Mouse (Mus musculus) thymus, postnatal 0 days (tissue): Measurements from ENCODE around the gene Angptl8. TPM values are rescaled to one million over a fixed set of nuclear protein-coding genes. Genes with fewer than 3 reads are reported as not detected.

Experiments used
- microRNA-seq: library from miRNA; unstranded; fragments of <30 nt; microRNA quantifications from one replicate; pipeline ENCODE4, GENCODE M21; 2016; ENCODE audit warnings: borderline number of aligned reads
- polyA plus RNA-seq: library from polyadenylated mRNA; unstranded; fragments of >200 nt; fragmentation: Nextera tagmentation; extraction: Ambion mirVana; gene quantifications from 2 replicates; pipeline ENCODE4 v1.2.1, GENCODE M21; 2015

Gene Angptl8
- polyA plus RNA-seq, 1 experiment from 2014 or later, result 0.16 TPM

Small RNA genes lying within 50 kb of the gene (microRNA-seq; reads per million reads assigned to microRNA genes)
- gene Mir7083, result 3.3 reads per million

Other genes starting within 250 kb of the Angptl8 start
- gene Timm29, start 242.8 kb upstream of the Angptl8 start, polyA plus RNA-seq, result 28.8 and 30.9 TPM in 2 replicates
- 26.8 and 27.2 TPM in 2 replicates for gene Yipf2, start 242.7 kb upstream of the Angptl8 start, polyA plus RNA-seq
- gene Smarca4, start 219.3 kb upstream of the Angptl8 start, polyA plus RNA-seq, result 62.3 and 71.5 TPM in 2 replicates
- gene Ldlr, start 112.0 kb upstream of the Angptl8 start, polyA plus RNA-seq, result 16.9 and 21.8 TPM in 2 replicates
- gene Spc24, start 75.2 kb upstream of the Angptl8 start, polyA plus RNA-seq, result 136 and 144 TPM in 2 replicates
- gene Kank2, start 36.8 kb upstream of the Angptl8 start, polyA plus RNA-seq, result 1.8 and 2.0 TPM in 2 replicates
- gene Dock6, start 17.1 kb downstream of the Angptl8 start, polyA plus RNA-seq, result 5.3 and 5.9 TPM in 2 replicates
- 14.3 and 14.7 TPM in 2 replicates for gene Rab3d, start 82.7 kb downstream of the Angptl8 start, polyA plus RNA-seq
- 0.24 and 0.40 TPM in 2 replicates for gene Ccdc159, start 92.0 kb downstream of the Angptl8 start, polyA plus RNA-seq
- gene Tmem205, start 92.0 kb downstream of the Angptl8 start, polyA plus RNA-seq, result 29.6 and 31.1 TPM in 2 replicates
- 0.36 and 0.51 TPM in 2 replicates for gene Plppr2, start 101.5 kb downstream of the Angptl8 start, polyA plus RNA-seq
- 5.3 and 5.9 TPM in 2 replicates for gene Swsap1, start 120.2 kb downstream of the Angptl8 start, polyA plus RNA-seq
- 2.5 and 3.1 TPM in 2 replicates for gene Epor, start 128.0 kb downstream of the Angptl8 start, polyA plus RNA-seq
- gene Rgl3, start 153.9 kb downstream of the Angptl8 start, polyA plus RNA-seq, result 2.8 and 3.8 TPM in 2 replicates
- gene Ccdc151, start 167.1 kb downstream of the Angptl8 start, polyA plus RNA-seq, result 0.44 and 0.52 TPM in 2 replicates
- 68.5 and 72.8 TPM in 2 replicates for gene Prkcsh, start 167.3 kb downstream of the Angptl8 start, polyA plus RNA-seq
- gene Elavl3, start 216.5 kb downstream of the Angptl8 start, polyA plus RNA-seq, result 0.04 and 0.16 TPM in 2 replicates
- not detected in 2 replicates for gene Gm49318, start 235.7 kb downstream of the Angptl8 start, polyA plus RNA-seq
- gene Zfp653, start 235.9 kb downstream of the Angptl8 start, polyA plus RNA-seq, result 8.0 and 9.6 TPM in 2 replicates
- gene Ecsit, start 249.9 kb downstream of the Angptl8 start, polyA plus RNA-seq, result 44.7 and 44.8 TPM in 2 replicates